Mouse (Mus musculus) brain, embryonic 14.5 days (tissue): ENCODE data around the gene Cacna2d4. TPM values are rescaled to one million over a fixed set of nuclear protein-coding genes. Genes with fewer than 3 reads are reported as not detected.

ENCODE experiments used
- DNase-seq: peaks from one replicate; pipeline ENCODE4 v3.0.0-alpha.2; 2011; ENCODE audit warnings: low read depth
- CTCF ChIP-seq: fragments of 200-500 bp; IDR thresholded peaks from 2 replicates; pipeline ENCODE4 v1.5.1; 2012; ENCODE audit warnings: inconsistent platforms, mild to moderate bottlenecking, moderate library complexity, borderline replicate concordance; ENCODE audit not compliant: insufficient read depth, insufficient read length; ENCODE audit errors: extremely low read depth
- POLR2A ChIP-seq: fragments of 200-500 bp; IDR thresholded peaks from 2 replicates; pipeline ENCODE4 v1.6.1; 2012; ENCODE audit warnings: mild to moderate bottlenecking, inconsistent platforms, borderline replicate concordance; ENCODE audit not compliant: poor library complexity, insufficient read depth, insufficient read length, severe bottlenecking; ENCODE audit errors: extremely low read depth
- polyA plus RNA-seq: library from polyadenylated mRNA; depleted of rRNA; stranded (reverse); fragments of >200 nt; gene quantifications from 2 replicates; pipeline ENCODE4 v1.2.3, GENCODE M21; 2012

Cacna2d4 gene
- polyA plus RNA-seq, 1 experiment: 0.67 TPM

DNA sequence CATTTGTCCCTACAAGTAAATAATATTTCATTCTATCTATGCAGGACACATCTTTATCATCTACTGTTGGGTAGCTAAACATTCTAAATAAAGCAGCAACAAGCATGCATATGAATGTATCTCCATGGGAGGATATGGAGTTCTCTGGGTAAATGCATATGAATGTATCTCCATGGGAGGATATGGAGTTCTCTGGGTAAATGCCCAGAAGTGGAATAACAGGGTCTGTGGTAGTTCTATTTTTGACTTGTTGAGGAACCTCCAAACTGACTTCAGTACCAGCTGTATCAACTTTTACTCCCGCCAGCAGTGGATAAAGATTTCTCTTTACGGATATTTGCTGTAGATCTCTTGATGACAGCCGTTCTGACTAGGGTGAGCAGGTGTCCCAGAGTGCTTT is 12.3 kb downstream of the Cacna2d4 start:
- DNase-seq: no peak
- no peak for TF ChIP-seq CTCF
- TF ChIP-seq POLR2A: no peak

DNA sequence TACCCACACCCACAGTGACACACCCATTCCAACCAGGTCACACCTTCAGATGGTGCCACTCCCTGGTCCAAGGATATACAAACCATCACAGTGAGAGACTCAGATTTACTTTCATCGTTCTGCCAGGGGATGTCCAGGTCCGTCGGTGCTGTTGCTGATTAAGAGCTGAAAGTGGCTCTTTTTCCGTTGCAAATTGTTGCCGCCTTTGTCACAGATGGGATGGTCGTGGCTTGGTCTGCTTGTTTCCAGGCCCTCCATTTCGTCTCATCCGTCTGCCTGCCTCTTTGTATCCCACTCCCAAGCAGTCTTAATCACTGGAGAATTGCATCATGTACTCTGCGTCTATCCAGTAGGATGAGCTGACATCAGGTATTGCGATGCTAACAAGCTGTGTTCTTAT is 13.4 kb downstream of the Cacna2d4 start:
- TF ChIP-seq CTCF (no peak), POLR2A (no peak)
- DNase-seq: no peak

DNA sequence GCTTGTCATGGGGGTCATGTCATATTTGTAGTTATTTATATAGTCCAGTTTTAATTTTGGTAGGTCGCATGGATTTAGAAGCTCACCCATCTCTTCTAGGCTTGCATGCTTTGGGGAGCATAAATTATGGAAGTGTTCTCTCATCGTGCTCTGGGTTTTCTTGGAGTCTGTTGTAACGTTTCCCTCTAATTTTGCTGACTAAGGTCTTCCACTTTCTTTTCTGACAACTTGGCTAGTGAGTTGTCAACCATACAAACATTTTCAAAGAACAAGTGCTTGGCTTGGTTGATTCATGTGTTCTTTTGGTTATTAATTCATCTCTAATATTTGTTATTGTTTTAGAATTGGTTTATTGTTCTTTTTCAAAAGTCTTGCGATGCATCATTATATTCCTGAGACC is 15.4 kb downstream of the Cacna2d4 start:
- no peak for TF ChIP-seq CTCF
- TF ChIP-seq POLR2A: no peak
- DNase-seq: no peak

DNA sequence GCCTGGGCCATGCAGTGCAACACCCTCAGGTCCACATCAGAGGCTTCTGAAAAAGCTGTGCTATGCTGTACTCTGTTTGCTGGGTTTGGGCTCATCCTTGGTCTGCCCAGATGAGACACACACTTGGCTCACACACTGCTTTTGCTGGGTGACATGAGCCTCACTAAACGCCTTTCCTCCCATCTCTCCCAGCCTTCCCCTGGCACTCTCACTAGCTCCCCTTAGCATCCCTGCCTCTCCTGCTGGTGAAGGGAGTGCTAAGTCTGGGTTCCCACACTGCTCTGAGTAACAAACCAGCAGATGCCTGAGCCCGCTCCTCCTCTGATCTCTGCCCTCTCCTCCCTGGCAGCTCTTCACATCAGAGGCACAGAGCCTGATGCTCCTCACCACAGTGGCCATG is 40.4 kb downstream of the Cacna2d4 start:
- no peak for DNase-seq
- TF ChIP-seq POLR2A: no peak

DNA sequence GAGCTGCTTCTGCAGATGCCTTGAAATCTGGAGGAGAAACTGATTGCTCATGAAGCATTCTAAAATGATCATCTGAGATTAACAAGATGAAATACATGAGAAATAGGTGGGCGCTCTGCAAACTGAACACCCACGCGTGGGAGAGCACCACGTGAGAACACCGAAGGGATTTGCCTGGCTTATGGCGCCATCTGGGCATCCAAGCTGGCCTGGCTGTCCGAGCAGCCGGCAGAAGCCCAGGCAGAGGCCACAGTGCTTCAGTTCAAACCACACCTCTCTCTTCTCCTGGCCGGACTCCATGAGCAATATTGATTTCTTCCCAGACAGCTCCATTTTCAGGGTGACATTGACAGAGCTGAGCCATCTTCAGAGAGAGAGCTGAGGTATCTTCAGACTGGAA is 44.4 kb downstream of the Cacna2d4 start:
- peak; percentile 20 for DNase-seq

DNA sequence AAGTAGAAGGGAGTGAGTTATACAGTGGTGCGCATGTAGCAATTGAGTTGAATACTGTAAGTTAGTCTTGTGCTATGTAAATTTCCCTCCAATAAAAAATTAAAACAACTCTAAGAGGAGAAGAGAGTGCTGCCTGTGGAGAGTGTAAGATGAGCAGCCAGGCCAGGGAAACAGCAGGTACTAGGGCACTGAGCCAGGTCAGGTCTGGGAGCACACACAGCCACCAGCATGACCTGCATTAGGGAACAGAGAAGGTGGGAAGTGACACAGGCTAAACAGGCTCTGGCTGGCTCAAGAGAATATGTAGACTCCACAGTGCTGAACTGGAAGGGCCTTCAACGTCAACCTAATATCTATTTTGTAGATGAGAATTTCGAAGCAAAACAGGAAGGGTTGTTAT is 65.0 kb downstream of the Cacna2d4 start:
- DNase-seq: no peak
- TF ChIP-seq CTCF: no peak
- TF ChIP-seq POLR2A: no peak

More for the DNA sequence above, 44.4 kb downstream of the Cacna2d4 start:
- no peak for TF ChIP-seq CTCF
- TF ChIP-seq POLR2A: no peak

DNA sequence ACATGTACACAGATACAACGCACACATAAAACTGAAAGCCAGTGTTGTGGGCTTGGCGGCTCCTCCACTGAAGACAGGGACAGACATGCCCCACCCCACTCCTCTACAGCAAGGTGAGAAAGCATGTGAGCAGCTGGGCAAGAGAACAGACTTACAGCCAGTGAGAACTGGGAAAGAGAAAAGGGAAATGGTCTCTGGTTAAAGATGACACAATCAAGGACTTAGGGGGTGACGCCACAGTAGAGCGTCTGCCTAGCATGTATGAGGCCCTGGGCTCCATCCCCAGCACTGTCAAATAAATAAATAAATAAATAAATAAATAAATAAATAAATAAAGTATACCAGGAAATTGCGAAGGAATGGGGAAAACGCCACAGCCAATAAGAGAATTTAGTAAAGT is 67.0 kb downstream of the Cacna2d4 start:
- no peak for DNase-seq

DNA sequence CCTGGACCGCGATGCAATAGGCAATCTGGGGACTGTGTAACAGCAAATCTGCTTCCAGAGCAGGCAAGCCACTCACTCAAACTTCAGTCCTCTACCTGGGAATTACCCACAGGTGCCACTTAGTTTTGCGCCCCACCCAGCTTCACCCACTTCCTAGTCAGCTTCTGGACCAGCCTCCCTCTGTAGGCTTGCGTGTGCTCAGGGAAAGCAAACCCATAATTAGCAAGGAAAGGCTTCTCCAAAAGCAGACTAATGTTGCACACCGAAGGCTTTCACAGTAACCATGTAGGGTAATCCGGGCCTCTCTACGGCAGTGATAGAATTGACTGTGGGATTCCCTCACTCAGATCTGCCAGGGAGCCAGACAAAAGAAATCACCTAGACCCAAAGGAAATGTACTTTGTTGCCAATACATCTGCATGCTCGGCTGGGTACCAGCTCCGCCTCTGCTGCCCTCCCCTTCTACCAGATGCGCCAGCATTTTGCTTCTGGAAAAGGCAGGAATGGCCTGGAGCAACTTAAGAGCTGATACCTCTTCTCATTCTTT is 71.6 kb downstream of the Cacna2d4 start:
- TF ChIP-seq CTCF (no peak), POLR2A (no peak)
- peak; percentile 34 for DNase-seq

More for the DNA sequence above, 67.0 kb downstream of the Cacna2d4 start:
- TF ChIP-seq CTCF: no peak
- no peak for TF ChIP-seq POLR2A

DNA sequence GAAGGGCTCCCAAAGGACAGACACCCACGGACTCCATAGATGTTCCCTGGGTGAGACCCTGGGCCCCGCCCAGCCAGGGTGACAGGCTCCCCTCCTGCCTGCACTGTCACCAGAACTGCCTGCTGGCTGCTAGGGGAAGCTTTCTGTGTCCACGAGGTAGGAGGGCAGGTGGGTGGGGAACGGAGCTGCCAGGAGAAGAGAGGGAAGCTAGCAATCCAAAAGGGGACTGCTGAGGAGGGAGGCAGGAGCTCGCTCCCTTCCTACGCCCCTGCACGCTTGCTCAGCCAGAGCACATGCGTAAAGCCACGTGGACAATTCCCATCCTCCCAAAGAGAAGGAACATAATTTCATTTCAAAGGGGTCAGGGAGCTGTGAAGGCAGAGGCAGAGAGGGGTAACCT is 73.8 kb downstream of the Cacna2d4 start:
- no peak for DNase-seq
- TF ChIP-seq POLR2A (no peak), CTCF (no peak)

DNA sequence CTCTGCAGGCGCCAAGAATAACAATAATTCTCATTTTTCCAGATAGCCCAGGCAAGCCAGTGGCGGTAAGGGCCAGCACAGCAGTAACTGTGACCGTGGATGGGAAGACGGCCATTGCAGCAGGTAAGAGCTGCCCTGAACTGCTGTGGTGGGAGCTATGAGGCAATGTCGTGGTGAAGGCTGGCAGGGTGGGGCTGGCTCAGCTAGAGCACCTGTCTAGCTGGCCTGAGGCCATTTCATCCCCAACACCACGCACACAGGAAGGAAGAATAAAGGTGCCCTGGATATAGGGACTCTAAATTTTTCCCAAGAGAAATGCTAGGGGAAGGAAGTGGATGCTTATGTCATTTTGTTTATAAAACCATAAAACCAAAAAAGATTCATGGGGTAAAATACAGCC is 76.1 kb downstream of the Cacna2d4 start:
- no peak for DNase-seq
- no peak for TF ChIP-seq CTCF
- no peak for TF ChIP-seq POLR2A

DNA sequence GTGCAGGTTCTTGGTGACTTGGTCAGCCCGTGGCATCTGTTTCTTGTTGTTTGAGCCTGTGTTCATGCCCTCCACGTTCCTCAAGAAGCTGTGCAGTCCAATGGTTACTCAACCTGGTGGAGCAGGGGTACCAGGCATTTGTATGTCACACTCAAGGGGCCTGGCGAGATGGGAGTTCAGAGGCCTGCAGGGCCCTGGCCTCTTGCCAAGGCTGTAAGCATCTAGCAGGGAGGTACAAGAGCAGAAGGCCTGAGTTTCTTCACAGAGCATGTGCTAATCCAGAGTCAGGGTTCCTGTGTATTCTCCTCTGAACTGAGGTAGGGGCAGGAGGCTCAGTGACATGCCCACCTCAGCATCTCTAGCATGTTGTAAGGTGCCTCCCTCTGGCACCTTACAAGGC is 76.8 kb downstream of the Cacna2d4 start:
- peak; percentile 41 for DNase-seq
- no peak for TF ChIP-seq POLR2A
- TF ChIP-seq CTCF: no peak

DNA sequence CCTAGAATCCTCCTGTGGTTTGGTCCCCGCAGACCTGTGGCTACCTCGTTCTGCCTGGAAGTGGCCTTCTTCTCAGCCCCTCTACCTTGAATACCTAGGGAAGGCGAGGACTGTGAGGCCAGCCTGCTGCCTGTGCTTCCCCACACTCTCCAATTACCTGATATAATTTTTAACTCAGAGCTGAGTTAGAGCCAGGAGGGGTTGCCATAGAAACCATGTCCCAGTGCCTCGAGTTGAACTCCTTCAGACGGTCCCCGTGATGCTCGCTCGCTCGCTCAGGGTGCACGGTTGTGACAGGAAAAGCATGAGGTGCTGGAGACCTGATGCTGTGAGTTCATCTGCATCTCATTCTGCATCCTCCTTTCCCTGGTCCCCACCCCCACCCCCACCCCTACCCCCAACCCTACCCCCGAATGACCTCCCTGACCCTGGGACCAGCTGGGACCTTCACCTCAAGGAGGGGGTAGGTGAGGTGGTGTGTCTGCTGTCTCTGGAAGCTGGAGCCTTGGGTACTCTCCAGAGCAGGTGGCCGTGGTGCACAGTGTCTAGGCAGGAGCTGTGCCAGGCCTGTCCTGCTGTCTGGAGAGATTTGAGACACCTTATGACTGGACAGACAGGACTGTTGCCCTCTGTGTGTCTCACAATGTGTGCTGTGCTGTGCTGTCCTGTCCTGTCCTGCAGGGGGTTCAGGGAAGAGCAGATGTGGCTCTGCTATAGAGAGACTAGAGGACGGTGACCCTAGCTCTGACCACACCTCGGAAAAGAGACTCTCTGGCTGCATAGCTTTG is 77.5 kb downstream of the Cacna2d4 start:
- no peak for TF ChIP-seq POLR2A
- no peak for TF ChIP-seq CTCF
- DNase-seq: peak; percentile 81
